Mouse (Mus musculus) intestine, embryonic 16.5 days (tissue): Measurements from ENCODE around the gene Nol4l. TPM values are rescaled to one million over a fixed set of nuclear protein-coding genes. Genes with fewer than 3 reads are reported as not detected.

ENCODE experiments used
- ATAC-seq: fragments of 200-750 bp; cut with Nextera tagmentation; 2 replicates; pipeline ENCODE4 v1.8.0; 2017; ENCODE audit warnings: moderate TSS enrichment, moderate library complexity
- H3K27ac ChIP-seq: fragments of 300-500 bp; sonication (generic); 2 replicates; pipeline ENCODE4 v1.5.1; 2014; ENCODE audit warnings: mild to moderate bottlenecking, low read length
- H3K27me3 ChIP-seq: fragments of 300-500 bp; sonication (generic); replicated peaks from 2 replicates; pipeline ENCODE4 v1.6.1; 2014; ENCODE audit warnings: low read length, control low read depth, mixed read lengths; ENCODE audit not compliant: control insufficient read depth, insufficient read depth
- H3K36me3 ChIP-seq: fragments of 300-500 bp; sonication (generic); 2 replicates; pipeline ENCODE4 v1.6.1; 2014; ENCODE audit warnings: low read length, control low read depth; ENCODE audit not compliant: control insufficient read depth, insufficient read depth
- H3K4me1 ChIP-seq: fragments of 300-500 bp; sonication (generic); 2 replicates; pipeline ENCODE4 v1.6.1; 2014; ENCODE audit warnings: low read length, control low read depth, mixed read lengths; ENCODE audit not compliant: control insufficient read depth, insufficient read depth
- H3K4me2 ChIP-seq: fragments of 300-500 bp; sonication (generic); 2 replicates; pipeline ENCODE4 v1.6.1; 2014; ENCODE audit warnings: low read depth, low read length, control low read depth
- H3K4me3 ChIP-seq: fragments of 300-500 bp; sonication (generic); 2 replicates; pipeline ENCODE4 v1.5.1; 2014; ENCODE audit warnings: mild to moderate bottlenecking, low read length
- H3K9ac ChIP-seq: fragments of 300-500 bp; sonication (generic); 2 replicates; pipeline ENCODE4 v1.6.1; 2014; ENCODE audit warnings: low read depth, low read length
- H3K9me3 ChIP-seq: fragments of 300-500 bp; sonication (generic); 2 replicates; pipeline ENCODE4 v1.6.1; 2016; ENCODE audit warnings: low read length, control low read depth; ENCODE audit not compliant: control insufficient read depth
- WGBS: fragments of 180-500 bp; shearing (Covaris S2); extraction: QIAGEN DNeasy Blood & Tissue Kit; methylation state at CpG from one replicate; pipeline ENCODE4 v1.1.7; 2014; 5-methylcytosine and 5-hydroxymethylcytosine counted together
- polyA plus RNA-seq: library from polyadenylated mRNA; unstranded; fragments of >200 nt; fragmentation: Nextera tagmentation; extraction: Ambion mirVana; gene quantifications from 2 replicates; pipeline ENCODE4 v1.2.1, GENCODE M21; 2015

Nol4l gene
- polyA plus RNA-seq, 1 experiment from 2014 or later: 28.6 TPM

- Histone ChIP-seq H3K27me3 (no peaks in the 10 kb centered on the region), H3K9me3 (no peaks in the 10 kb centered on the region), H3K4me2 (peak overlapping the region; percentile 10), H3K36me3 (peaks cover 7% of the 10 kb centered on the region), H3K27ac (peak overlapping the region; percentile 82), H3K9ac (peak overlapping the region; percentile 39), H3K4me3 (no peak overlapping the region; the same call in 1 of the 2 replicates), H3K4me1 (peaks cover 93% of the 10 kb centered on the region)
- peak; percentile 34; the same call in 1 of the 2 replicates for ATAC-seq
- 23% methylated on average over 2 of the region's 2 CpGs for WGBS
Measured at GRCm38 (mm10) chr2:153437306-153437659, 92.5 kb downstream of the Nol4l start.

DNA sequence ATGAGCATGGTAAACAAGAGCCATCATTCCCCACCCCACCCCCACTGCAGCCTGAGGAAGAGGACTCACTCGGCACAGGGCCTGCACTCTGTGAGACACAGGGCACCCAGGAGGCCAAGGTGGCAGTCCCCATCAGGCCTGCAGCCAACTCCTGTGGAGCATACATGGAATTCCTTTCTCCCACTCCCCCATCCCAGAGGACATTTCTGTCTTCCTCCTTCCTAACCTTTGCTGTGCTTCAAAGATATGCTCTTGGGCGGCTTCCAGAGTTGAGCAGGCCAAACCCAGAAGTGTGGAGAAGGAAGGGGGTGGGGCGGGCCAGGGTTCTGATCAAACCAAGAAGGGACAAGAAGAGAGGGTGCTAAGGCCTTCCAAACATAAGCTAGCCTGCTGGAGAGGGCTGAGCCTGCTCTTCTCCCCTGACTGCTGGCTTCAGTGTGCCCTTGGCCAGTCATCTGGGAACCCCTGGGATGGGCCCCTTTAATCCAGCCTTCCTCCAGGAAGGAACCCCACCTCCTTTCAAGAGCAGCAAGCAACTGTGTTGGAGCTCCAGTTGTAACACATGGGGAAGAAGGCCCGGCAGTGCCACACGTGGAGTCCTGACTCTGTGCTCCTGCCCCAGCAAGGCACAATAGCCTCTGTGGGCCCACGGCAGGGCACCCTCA lies 93.0 kb downstream of the Nol4l start:
- H3K4me2 ChIP-seq: peak overlapping the region; percentile 10
- 19% methylated on average over 6 of the region's 6 CpGs for WGBS
- peak overlapping the region; percentile 82 for H3K27ac ChIP-seq
- peaks cover 90% of the 10 kb centered on the region for H3K4me1 ChIP-seq
- peak; percentile 45 for ATAC-seq
- H3K9me3 ChIP-seq: no peaks in the 10 kb centered on the region
- peaks cover 7% of the 10 kb centered on the region for H3K36me3 ChIP-seq
- no peaks in the 10 kb centered on the region for H3K27me3 ChIP-seq
- H3K4me3 ChIP-seq: no peak overlapping the region; the same call in 1 of the 2 replicates
- peak overlapping the region; percentile 39 for H3K9ac ChIP-seq

- Histone ChIP-seq H3K4me2 (peak overlapping the region; percentile 10), H3K4me1 (peaks cover 78% of the 10 kb centered on the region), H3K9ac (peak overlapping the region; percentile 30), H3K27ac (peak overlapping the region; percentile 82), H3K27me3 (no peaks in the 10 kb centered on the region), H3K4me3 (no peak overlapping the region), H3K36me3 (peaks cover 7% of the 10 kb centered on the region), H3K9me3 (no peaks in the 10 kb centered on the region)
- ATAC-seq: peak; percentile 75
- WGBS: 13% methylated on average over 9 of the region's 9 CpGs
Measured at GRCm38 (mm10) chr2:153434880-153435831, 94.6 kb downstream of the Nol4l start.

DNA sequence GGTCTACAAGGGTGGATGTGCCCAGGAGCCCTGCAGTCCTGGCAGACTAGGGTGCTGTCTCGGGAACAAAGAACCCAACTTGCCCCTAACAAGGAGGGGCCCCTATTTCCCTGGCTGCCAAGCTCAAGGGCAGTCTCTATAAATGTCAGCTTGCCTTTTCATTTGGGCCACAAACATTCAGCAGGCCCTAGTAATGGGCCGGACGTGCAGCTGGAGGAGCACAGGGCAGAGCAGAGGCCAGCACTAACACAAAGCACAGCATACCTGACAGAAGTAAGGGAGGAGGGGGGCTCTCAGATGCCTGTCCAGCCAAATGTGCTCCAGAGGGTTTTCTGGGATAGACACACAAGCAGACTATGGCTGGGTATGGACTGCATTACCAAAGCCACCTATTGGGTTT lies 95.9 kb downstream of the Nol4l start:
- no peaks in the 10 kb centered on the region for H3K27me3 ChIP-seq
- no peak for ATAC-seq
- H3K4me2 ChIP-seq: no peak overlapping the region
- H3K9me3 ChIP-seq: no peaks in the 10 kb centered on the region
- H3K27ac ChIP-seq: peak overlapping the region; percentile 45; the same call in 1 of the 2 replicates
- H3K4me1 ChIP-seq: peaks cover 78% of the 10 kb centered on the region
- no peak overlapping the region for H3K4me3 ChIP-seq
- peak overlapping the region; percentile 52 for H3K9ac ChIP-seq
- 29% methylated on average over 3 of the region's 3 CpGs for WGBS
- H3K36me3 ChIP-seq: peaks cover 7% of the 10 kb centered on the region

GRCm38 (mm10) chr2:153432492-153432891 lies 97.3 kb downstream of the Nol4l start:
- H3K9me3 ChIP-seq: no peaks in the 10 kb centered on the region
- H3K36me3 ChIP-seq: peaks cover 7% of the 10 kb centered on the region
- H3K9ac ChIP-seq: 0 out of 2 replicates have a peak overlapping the region, but pooled peaks have one; percentile 12
- no peaks in the 10 kb centered on the region for H3K27me3 ChIP-seq
- WGBS: 43% methylated on average over 7 of the region's 7 CpGs
- H3K4me1 ChIP-seq: peaks cover 78% of the 10 kb centered on the region
- ATAC-seq: no peak
- H3K27ac ChIP-seq: peak overlapping the region; percentile 38; the same call in 1 of the 2 replicates
- no peak overlapping the region for H3K4me2 ChIP-seq
- H3K4me3 ChIP-seq: no peak overlapping the region

- no peak overlapping the region for H3K4me2 ChIP-seq
- H3K4me1 ChIP-seq: peaks cover 74% of the 10 kb centered on the region
- H3K36me3 ChIP-seq: peaks cover 7% of the 10 kb centered on the region
- no peak for ATAC-seq
- H3K9ac ChIP-seq: no peak overlapping the region
- H3K9me3 ChIP-seq: no peaks in the 10 kb centered on the region
- H3K27me3 ChIP-seq: no peaks in the 10 kb centered on the region
- 83% methylated on average over 1 of the region's 1 CpGs for WGBS
- no peak overlapping the region for H3K4me3 ChIP-seq
- H3K27ac ChIP-seq: peak overlapping the region; percentile 14; the same call in 1 of the 2 replicates
Measured at GRCm38 (mm10) chr2:153430571-153430970, 99.2 kb downstream of the Nol4l start.

GRCm38 (mm10) chr2:153428485-153428884 lies 101.3 kb downstream of the Nol4l start:
- Histone ChIP-seq H3K36me3 (peaks cover 3% of the 10 kb centered on the region; the same call in 1 of the 2 replicates), H3K9me3 (no peaks in the 10 kb centered on the region), H3K9ac (no peak overlapping the region), H3K4me1 (peaks cover 74% of the 10 kb centered on the region), H3K27me3 (no peaks in the 10 kb centered on the region), H3K4me2 (no peak overlapping the region), H3K27ac (peak overlapping the region; percentile 73), H3K4me3 (no peak overlapping the region)
- 51% methylated on average over 2 of the region's 2 CpGs for WGBS
- no peak for ATAC-seq

DNA sequence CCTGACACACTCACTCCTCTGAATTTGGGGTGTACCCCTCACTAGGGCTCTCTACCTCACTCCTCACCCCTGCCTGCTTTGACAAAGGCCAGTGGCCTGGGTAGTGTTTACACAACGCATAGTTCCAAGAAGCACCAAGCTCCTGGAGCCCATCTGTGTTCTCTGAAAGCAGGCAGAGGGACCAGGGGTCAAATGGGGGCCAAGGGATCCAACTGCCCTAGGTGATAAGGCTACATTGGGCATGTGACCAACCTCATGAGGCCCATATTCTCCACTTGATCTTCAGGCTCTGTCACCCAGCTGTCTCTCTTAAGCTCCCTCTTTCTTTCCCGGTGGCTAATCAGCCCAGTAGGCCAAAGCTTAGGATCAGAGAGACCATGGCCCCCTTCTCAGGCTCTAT lies 102.8 kb downstream of the Nol4l start:
- H3K27me3 ChIP-seq: no peaks in the 10 kb centered on the region
- ATAC-seq: peak; percentile 27
- peak overlapping the region; percentile 15; the same call in 1 of the 2 replicates for H3K4me2 ChIP-seq
- no peaks in the 10 kb centered on the region for H3K36me3 ChIP-seq
- H3K27ac ChIP-seq: peak overlapping the region; percentile 73
- H3K4me1 ChIP-seq: peaks cover 73% of the 10 kb centered on the region
- 0 out of 2 replicates have a peak overlapping the region, but pooled peaks have one; percentile 2 for H3K9ac ChIP-seq
- 15% methylated on average over 2 of the region's 2 CpGs for whole genome bisulfite sequencing
- no peak overlapping the region for H3K4me3 ChIP-seq
- H3K9me3 ChIP-seq: no peaks in the 10 kb centered on the region

DNA sequence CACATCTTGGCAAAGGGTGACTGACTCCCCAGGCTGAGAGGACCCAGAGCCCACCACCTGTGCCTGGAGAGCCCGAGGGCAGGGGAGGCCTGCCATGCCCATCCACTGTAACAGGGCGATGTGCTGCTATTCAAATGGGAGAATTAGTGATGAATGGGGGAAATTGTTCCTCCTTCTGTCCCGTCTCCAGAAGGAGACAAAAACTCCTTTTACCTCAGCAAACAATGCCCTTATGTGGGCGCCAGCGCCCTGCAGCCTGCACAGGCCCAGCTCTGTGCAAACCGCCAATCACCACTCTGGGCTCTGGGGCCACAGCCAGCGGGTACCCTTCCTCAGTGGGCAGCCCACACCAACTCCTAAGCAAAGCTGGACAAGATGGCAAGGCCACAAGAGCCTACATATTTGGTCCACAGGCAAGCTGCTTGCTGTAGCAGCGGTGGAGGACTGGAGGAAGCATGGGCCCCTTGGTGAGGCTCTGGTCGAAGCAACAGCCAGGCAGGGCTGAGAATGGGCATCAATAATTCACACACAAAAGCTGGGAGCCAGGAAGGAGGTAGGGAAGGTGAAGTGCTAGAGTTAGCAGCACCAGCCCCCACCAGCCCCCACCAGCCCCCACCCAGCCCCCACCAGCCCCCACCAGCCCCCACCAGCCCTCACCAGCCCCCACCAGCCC lies 103.6 kb downstream of the Nol4l start:
- Histone ChIP-seq H3K36me3 (no peaks in the 10 kb centered on the region), H3K9me3 (no peaks in the 10 kb centered on the region), H3K27me3 (no peaks in the 10 kb centered on the region), H3K4me1 (peaks cover 72% of the 10 kb centered on the region), H3K4me2 (peak overlapping the region; percentile 31), H3K9ac (peak overlapping the region; percentile 27), H3K4me3 (no peak overlapping the region), H3K27ac (peak overlapping the region; percentile 93)
- ATAC-seq: peak; percentile 2; the same call in 1 of the 2 replicates
- 48% methylated on average over 9 of the region's 9 CpGs for WGBS
